Mouse (Mus musculus) layer of hippocampus, adult 2 months (tissue): ENCODE measurements around the gene Dgkb. TPM values are rescaled to one million over a fixed set of nuclear protein-coding genes. Genes with fewer than 3 reads are reported as not detected.

Experiments
- DNase-seq, 2 experiments: peaks; one replicate each; pipeline ENCODE4 v3.0.0; 2022; ENCODE audit warnings: low spot score in 2 of 2
- H3K27ac ChIP-seq: fragments of 200-600 bp; 2 replicates; pipeline ENCODE4 v1.8.1; 2022
- H3K4me3 ChIP-seq: fragments of 200-600 bp; 2 replicates; pipeline ENCODE4 v1.8.1; 2022; ENCODE audit warnings: mild to moderate bottlenecking
- CTCF ChIP-seq: fragments of 200-600 bp; conservative IDR thresholded peaks from 2 replicates; pipeline ENCODE4 v1.8.1; 2022; ENCODE audit warnings: antibody characterized with exemption, mild to moderate bottlenecking, moderate library complexity
- total RNA-seq, 2 experiments: library from RNA; stranded (reverse); gene quantifications; 2 replicates each; pipeline ENCODE4 v1.2.3; 2021

Dgkb gene
- total RNA-seq, 2 experiments from 2014 or later = 153 to 160 TPM

DNA sequence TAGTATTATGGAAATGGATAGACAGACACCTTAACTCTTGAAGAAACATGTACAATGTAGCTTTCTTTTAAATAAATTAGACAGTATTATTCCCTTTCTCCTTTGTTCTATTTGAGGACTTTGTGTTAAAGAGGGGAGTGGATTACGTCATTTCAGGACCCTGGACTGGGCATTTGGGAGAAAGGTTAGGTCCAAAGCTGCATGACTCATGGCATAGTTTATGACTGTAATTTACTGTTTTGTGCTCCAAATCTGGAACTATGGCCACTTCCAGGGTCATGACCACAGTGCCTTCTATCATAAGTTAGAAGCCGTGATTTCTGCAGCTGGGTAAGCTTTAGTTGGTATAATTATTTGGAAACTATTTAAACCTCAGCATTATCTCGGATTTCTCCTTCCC lies 294.4 kb downstream of the Dgkb start:
- Histone ChIP-seq H3K27ac (no peak overlapping the region), H3K4me3 (no peak overlapping the region)
- TF ChIP-seq CTCF = no peak
- DNase-seq = no peak

DNA sequence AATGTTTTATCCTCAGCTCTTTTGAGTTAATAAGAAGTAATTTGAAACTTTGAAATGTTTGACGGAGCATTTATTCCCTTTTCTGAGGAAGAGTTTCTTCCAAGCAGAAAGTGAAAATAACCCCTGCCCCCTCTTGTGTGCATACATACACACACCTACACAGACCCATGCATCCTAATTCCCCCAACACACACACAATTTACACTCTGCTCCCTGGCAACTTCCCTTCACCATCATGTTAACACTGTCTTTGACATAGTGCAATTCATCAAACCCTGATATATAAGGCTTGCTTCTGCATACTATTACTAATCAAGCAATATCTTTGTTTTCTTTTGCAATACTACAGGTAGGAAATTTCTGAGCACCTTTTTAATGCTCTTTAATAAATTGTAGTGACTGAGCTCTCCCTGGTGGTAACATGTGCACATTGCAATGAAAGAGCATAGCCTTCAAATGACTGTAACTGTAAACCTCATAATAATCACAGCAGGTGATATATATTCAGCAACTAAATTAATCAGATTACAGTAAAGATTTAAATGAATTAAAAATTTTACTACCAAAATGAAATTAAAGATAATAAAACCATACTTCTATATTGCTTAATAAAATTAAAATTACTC lies 297.6 kb downstream of the Dgkb start:
- peak; percentile 93 for TF ChIP-seq CTCF
- Histone ChIP-seq H3K4me3 (no peak overlapping the region), H3K27ac (no peak overlapping the region)
- peak in 1 of 2 experiments; percentile 23 for DNase-seq

DNA sequence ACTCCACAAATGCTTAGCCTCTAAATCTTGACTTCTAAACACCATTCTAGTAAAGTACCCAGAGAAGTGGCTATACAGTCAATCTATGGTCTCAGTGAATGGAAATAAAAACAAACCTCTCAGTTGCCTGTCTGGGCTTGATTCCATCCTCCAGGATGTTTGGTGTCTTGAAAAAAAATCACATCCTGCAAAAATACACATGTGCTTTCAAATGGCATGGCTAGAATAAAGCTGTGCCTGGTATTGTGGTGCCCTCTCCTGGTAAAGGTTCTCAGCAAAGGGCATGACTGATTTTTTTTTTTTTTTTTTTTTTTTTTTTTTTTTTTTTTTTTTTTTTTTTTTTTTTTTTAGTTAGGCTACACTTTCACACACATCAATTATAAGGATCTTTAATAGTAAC lies 306.0 kb downstream of the Dgkb start:
- DNase-seq = peak; percentile 19 to 31
- peak; percentile 72 for TF ChIP-seq CTCF

DNA sequence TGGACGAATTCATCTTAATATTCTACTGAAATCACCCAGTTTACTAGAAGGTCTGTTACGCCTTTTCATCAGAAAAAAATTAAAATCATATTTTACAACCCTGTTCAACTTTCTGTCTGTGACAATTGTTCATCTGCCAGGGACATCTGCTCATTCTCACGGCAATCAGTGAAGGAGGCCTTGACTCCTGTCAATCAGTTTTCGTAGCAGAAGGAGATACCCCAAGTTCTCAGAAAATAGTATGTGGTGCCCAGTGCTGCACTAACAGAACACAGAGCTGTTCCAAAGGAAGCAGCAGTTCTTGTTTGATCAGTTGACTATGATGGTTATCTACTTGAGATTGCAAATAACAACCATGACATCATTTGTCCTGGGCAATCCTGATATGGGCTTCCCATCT lies 307.8 kb downstream of the Dgkb start:
- H3K4me3 ChIP-seq = no peak overlapping the region
- H3K27ac ChIP-seq = peak overlapping the region; percentile 43; the same call in 1 of the 2 replicates
- no peak for TF ChIP-seq CTCF
- DNase-seq = peak in 1 of 2 experiments; percentile 17

More for the DNA sequence above, 306.0 kb downstream of the Dgkb start:
- Histone ChIP-seq H3K4me3 (no peak overlapping the region), H3K27ac (no peak overlapping the region)

DNA sequence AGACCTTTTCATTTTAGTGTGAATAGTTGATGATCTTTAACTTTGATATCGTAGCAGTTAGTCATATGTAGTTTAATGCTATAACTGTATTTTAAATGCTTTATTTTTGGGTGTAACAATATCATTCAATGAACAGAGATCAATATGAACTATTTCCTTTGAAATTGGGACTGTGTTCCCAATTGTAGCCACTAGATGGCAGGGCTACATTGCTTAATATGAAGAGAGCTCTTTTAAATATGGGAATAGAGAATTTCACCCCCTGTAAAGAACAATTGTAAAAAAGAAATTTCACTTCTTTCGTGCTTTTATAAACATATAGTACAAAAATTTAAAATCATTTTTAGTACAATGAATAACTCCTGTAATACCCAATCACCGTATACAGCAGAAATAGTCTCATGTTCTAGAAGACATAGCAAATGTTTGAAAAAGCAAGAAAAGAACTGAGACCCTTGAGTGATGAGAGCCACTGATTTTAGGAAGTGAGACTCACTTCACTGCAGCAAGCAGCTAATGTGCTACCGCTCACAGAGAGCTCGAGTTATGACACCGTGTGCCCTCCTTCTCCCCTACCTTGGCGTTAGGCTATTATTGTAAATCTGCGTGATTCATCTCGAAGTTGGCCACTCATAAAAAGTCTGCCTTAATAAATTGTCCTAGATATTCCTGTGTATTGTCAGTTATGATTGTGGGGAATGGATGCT lies 312.8 kb downstream of the Dgkb start:
- no peak overlapping the region for H3K4me3 ChIP-seq
- peak; percentile 13 to 57 for DNase-seq
- TF ChIP-seq CTCF = peak; percentile 92

DNA sequence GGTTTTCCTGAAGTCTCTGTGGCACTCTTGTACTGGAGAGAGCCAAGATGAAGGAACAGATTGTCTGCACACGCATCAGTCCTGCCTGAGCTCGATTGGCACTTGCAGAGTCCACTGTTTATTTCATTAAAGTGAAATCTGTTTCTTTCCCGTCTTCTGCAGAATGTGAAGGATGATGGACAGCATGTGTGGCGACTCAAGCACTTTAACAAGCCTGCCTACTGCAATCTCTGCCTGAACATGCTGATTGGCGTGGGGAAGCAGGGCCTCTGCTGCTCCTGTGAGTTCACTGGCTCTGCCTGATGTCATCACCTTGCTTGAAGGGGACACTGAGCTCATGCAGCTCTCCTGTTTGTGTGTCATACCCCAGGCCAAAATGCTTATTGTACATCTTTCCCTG lies 318.9 kb downstream of the Dgkb start:
- TF ChIP-seq CTCF = no peak
- H3K4me3 ChIP-seq = no peak overlapping the region
- peak overlapping the region; percentile 33; the same call in 1 of the 2 replicates for H3K27ac ChIP-seq
- DNase-seq = peak in 1 of 2 experiments; percentile 18

More for the DNA sequence above, 312.8 kb downstream of the Dgkb start:
- H3K27ac ChIP-seq = no peak overlapping the region

DNA sequence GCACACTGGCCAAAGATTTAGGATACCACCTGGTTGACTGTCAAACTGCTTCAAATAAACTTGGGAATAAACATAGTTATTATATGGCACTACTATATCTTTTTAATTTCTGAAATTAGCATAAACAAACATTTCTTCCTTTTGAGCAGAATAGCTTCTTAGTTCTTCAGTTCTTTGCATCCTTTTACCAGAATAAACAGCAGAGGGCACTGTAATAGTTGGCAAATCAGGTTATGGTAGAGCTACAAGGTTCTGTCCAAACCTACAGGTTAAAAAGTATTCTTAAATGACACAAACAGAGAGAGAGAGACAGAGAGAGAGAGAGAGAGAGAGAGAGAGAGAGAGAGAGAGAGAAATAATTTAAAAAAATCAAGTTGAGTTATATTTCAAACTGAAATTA lies 322.5 kb downstream of the Dgkb start:
- no peak for DNase-seq
- TF ChIP-seq CTCF = peak; percentile 70
- H3K4me3 ChIP-seq = no peak overlapping the region
- H3K27ac ChIP-seq = no peak overlapping the region

DNA sequence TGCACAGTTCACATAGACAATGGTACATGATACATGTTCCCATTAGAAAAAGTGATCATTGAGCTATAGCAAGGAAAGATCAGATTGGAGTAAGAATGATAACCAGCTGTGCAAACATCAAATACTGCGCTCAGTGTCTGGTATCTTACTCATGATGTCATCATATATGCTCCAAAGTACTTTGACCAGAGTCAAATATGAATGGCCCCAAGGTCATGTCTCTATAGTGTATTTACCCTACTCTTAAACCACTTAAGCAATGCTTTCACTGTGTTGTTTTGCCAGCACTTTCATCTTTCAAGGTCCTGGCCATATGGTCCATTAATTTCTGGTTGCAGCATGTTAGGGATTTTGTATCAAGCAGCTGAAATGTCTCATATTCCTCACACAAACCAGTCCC lies 415.1 kb downstream of the Dgkb start:
- Histone ChIP-seq H3K4me3 (no peak overlapping the region), H3K27ac (no peak overlapping the region)
- TF ChIP-seq CTCF = no peak
- DNase-seq = no peak

DNA sequence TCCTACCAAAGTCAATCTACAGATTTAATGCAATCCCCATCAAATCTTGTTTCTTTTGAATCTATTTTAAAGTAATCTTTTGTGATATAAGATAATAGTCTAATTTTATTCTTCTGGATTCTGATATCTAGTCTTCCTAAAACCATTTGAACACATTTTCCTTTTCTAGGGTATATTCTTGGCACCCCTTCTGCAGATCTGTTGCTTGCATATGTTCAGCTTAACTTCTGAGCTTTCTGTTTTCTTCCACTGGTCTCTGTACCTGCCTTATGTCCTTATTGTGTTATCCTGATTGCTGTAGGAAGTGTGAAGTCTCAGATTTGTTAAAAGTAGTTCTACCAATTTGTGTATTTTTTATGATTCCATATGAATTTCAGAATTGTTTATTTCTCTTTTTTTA lies 451.3 kb downstream of the Dgkb start:
- TF ChIP-seq CTCF = no peak
- DNase-seq = peak in 1 of 2 experiments; percentile 6
- Histone ChIP-seq H3K27ac (no peak overlapping the region), H3K4me3 (no peak overlapping the region)

DNA sequence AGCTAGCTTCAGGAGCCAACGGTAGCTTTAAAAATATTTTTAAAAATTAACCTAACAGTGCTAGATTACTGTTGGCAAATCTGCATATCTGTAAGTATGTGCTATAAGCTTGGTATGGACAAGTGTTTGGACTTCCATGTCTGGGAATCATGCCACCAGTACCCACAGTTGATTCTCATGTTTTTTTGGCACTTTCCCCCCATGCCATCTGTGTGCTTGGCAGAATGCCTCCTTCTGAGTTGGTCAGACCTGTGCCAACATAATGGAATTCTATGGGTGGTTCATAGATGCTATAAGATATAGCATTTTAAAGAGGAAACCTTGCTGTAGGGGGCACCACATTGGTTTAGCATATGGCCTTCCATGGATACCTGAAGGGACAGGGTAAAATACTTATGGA lies 484.0 kb downstream of the Dgkb start:
- Histone ChIP-seq H3K27ac (no peak overlapping the region), H3K4me3 (no peak overlapping the region)
- DNase-seq = peak; percentile 16 to 36
- no peak for TF ChIP-seq CTCF

DNA sequence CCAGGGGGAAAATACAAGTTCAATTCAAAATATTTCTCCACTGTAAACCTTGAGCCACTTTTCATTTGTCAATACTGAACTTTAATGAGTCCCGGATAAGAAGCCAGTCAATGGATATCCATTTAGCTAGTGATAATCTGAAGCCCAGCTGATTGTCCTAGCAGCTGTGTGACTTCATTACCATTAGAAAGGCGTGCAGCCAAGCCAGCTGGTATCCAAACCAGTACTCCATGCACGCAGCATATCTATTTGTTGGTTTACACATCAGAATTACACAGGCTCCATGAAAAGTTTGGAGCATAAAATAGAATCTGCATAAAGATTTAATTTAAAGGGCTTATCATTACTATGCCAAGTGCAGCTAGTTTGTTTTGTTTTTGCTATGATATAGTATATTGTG lies 486.3 kb downstream of the Dgkb start:
- Histone ChIP-seq H3K27ac (no peak overlapping the region), H3K4me3 (no peak overlapping the region)
- no peak for TF ChIP-seq CTCF
- no peak for DNase-seq

DNA sequence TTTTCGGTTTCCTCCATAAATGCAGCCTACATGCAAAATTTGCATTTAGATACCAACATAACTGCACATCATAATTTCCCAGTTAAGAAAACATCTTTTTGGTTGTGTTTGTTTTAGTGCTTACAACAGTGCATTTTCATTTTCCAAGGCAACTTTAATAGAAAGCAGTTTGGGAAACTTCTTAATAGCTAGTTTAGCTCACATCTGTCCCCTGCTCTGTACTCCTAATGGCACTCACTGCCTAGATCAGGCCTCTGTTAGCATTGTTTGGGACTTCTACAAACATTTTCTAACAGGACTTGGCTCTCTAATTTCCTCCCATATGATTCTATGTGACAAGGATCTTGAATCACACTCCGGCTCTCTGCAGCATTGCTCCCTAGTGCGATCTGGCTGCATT lies 486.7 kb downstream of the Dgkb start:
- no peak for DNase-seq
- no peak overlapping the region for H3K27ac ChIP-seq
- no peak overlapping the region for H3K4me3 ChIP-seq
- no peak for TF ChIP-seq CTCF

DNA sequence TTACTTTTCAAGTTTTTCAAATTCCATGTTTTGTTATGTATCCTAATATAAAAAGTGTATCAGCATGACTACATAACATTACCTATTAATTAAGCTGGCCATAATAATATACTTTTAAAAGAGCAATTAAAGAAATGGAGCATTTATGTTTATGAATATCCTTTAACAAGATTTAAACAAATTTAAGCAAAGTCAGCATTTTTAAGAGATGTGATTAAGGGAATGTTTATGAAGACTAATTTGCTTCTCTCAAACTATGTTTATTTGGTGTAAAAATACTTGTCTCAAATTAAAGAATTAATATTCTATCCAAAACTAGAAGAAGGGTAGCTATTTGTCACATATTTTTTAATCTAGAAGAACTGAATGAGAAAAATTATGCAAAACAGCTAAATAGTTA lies 492.4 kb downstream of the Dgkb start:
- H3K27ac ChIP-seq = no peak overlapping the region
- TF ChIP-seq CTCF = no peak
- DNase-seq = no peak
- no peak overlapping the region for H3K4me3 ChIP-seq

DNA sequence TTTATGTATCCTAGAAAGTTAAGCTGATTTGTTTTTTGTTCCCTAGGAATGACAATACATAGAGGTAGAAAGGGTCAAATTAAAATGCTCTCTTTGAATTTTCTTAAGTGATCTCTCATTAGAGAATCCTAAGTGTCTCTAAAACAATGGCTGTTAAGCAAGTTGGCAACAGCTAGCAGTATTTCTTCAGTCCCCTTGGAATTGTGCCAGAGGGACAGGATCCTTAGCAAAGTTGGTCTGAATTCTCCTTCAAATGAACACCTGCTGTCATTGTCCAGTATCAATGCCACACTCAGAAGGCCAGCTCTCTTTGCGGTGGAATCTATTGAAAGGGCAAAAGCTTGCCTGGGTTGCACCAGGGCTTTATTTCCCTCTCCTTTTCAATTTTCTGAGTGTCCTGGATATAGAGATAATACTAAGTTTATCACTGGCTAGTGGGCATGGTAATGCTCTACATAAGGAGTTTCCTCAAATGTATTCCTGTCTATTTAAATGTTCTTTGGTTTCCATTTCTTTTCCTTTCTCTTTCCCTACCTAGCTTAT lies 510.3 kb downstream of the Dgkb start:
- DNase-seq = no peak
- Histone ChIP-seq H3K27ac (no peak overlapping the region), H3K4me3 (no peak overlapping the region)
- no peak for TF ChIP-seq CTCF
